ENCODE assay signal across 8 mouse cellular contexts in the genomic region with DNA sequence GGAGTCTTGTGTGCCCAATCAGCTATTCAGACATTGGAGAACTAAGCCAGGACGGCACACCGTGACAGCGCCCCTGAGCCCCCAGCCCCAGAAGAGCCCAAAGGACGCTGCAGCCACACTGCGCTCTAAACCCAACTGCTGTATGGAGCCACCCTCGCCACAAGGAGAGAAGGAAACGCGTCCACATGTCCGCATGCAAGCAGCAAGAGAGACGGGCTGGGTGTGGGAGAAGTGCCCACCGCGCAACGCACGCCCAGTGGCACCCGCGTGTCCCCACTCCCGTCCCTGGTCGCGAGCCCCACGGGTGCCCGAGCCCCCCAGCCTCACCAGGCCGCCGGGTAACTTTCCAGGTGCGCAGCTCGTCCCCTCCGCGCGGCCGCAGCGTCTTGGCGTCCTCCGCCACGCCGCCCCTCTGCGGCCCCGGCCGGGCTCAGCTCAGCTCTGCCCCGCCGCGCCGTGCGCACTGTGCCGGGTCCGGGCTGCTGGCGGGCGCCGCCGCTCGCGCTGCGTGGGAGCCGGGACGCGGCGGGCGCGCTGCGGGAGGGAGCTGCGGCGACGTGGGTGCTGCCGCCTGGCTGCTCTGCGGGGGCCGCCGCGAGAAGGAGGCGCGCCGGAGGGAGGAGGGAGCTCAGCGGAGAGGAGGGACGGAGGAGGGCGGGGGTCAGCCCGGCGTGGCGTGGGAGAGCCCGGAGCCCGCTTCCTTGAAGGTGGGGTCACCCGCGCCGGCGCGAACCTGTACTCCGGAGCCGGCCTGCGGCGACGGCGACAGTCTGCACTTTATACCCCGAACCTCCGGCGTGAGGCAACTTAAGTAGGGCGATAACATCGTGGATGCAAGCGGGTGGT. TPM values are rescaled to one million over a fixed set of nuclear protein-coding genes. Genes with fewer than 3 reads are reported as not detected.
DNase-seq lines count a peak whose midpoint lies in the region; ATAC-seq and TF ChIP-seq lines count a peak whose summit lies in the region.

Gene Prkg2 (minus strand): TSS at position 756 of the 846 bp plus-strand sequence.

- no peaks in the 10 kb centered on the region for H3K9me3 ChIP-seq in embryonic facial prominence, embryonic 12.5 days
- no peaks in the 10 kb centered on the region for H3K9me3 ChIP-seq in midbrain, embryonic 10.5 days (replicated peaks)
- no peaks in the 10 kb centered on the region for H3K9me3 ChIP-seq in stomach, embryonic 16.5 days (replicated peaks; ENCODE audit: control insufficient read depth, low read length)

- peak within 1 kb of the TSS; percentile 66 for H3K9ac ChIP-seq in embryonic facial prominence, embryonic 12.5 days
- H3K9ac ChIP-seq in stomach, embryonic 16.5 days (ENCODE audit: low read length), result peak within 1 kb of the TSS; percentile 76

- peak within 1 kb of the TSS; percentile 63 for H3K4me3 ChIP-seq in lung, adult 2 months (replicated peaks; ENCODE audit: extremely low read depth, low read depth, low read length)
- peak within 1 kb of the TSS; percentile 64 for H3K4me3 ChIP-seq in embryonic facial prominence, embryonic 12.5 days
- peak within 1 kb of the TSS; percentile 78 for H3K4me3 ChIP-seq in midbrain, embryonic 10.5 days
- peak within 1 kb of the TSS; percentile 63 for H3K4me3 ChIP-seq in stomach, embryonic 16.5 days (replicated peaks; ENCODE audit: low read length)

- 2% methylated on average over 94 of the region's 94 CpGs for WGBS in lung, adult 2 months
- WGBS in embryonic facial prominence, embryonic 12.5 days, result under 1% methylated on average over 77 of the region's 94 CpGs
- under 1% methylated on average over 90 of the region's 94 CpGs for WGBS in midbrain, embryonic 10.5 days
- under 1% methylated on average over 91 of the region's 94 CpGs for WGBS in stomach, embryonic 16.5 days

- no peak for DNase-seq in lung, adult 2 months
- no peak for DNase-seq in lung, postnatal 25 days (ENCODE audit: low spot score)
- peak; percentile 6 to 8 for DNase-seq in heart, postnatal 36 days
- peak; percentile 34 to 36 for DNase-seq in left cerebral cortex, adult 8-10 months (ENCODE audit: low spot score in 2 of 2)
- DNase-seq in midbrain, embryonic 10.5 days (ENCODE audit: low spot score), result peak; percentile 55
- no peak for DNase-seq in cerebellum, adult 11 months

- TF ChIP-seq POLR2A in lung, adult 2 months (IDR thresholded peaks at IDR 0.05; ENCODE audit: borderline replicate concordance, extremely low read depth, low read depth, low read length), result no peak

- peaks cover 24% of the 10 kb centered on the region for H3K27me3 ChIP-seq in embryonic facial prominence, embryonic 12.5 days
- peaks cover 62% of the 10 kb centered on the region for H3K27me3 ChIP-seq in midbrain, embryonic 10.5 days (ENCODE audit: low read depth, poor library complexity, severe bottlenecking)
- H3K27me3 ChIP-seq in stomach, embryonic 16.5 days (ENCODE audit: control insufficient read depth, insufficient read depth, low read length), result peaks cover 17% of the 10 kb centered on the region

- intact Hi-C loops in heart, postnatal 36 days (cut with DNase I), result loop anchor here (5.0 kb wide), 1 partner anchor 120 kb away; no protein-coding TSS in a partner anchor

- H3K4me2 ChIP-seq in embryonic facial prominence, embryonic 12.5 days (replicated peaks), result peak within 1 kb of the TSS; percentile 94
- peak within 1 kb of the TSS; percentile 96 for H3K4me2 ChIP-seq in stomach, embryonic 16.5 days (ENCODE audit: low read depth, low read length)

- no peaks in the 10 kb centered on the region for H3K36me3 ChIP-seq in embryonic facial prominence, embryonic 12.5 days
- H3K36me3 ChIP-seq in midbrain, embryonic 10.5 days, result no peaks in the 10 kb centered on the region
- no peaks in the 10 kb centered on the region for H3K36me3 ChIP-seq in stomach, embryonic 16.5 days (ENCODE audit: control insufficient read depth, insufficient read depth, low read length)

- H3K4me1 ChIP-seq in lung, adult 2 months (ENCODE audit: control insufficient read depth, insufficient read depth, low read length), result no peaks in the 10 kb centered on the region
- peaks cover 9% of the 10 kb centered on the region for H3K4me1 ChIP-seq in embryonic facial prominence, embryonic 12.5 days
- peaks cover 25% of the 10 kb centered on the region for H3K4me1 ChIP-seq in midbrain, embryonic 10.5 days
- H3K4me1 ChIP-seq in stomach, embryonic 16.5 days (ENCODE audit: control insufficient read depth, insufficient read depth, low read length), result 0 out of 2 replicates have a peak, but pooled peaks cover 5% of the 10 kb centered on the region

- ATAC-seq in embryonic facial prominence, embryonic 12.5 days (ENCODE audit: insufficient number of reproducible peaks, insufficient read depth, low FRiP score, low TSS enrichment), result peak; percentile 72; the same call in 1 of the 2 replicates
- peak; percentile 55 for ATAC-seq in stomach, embryonic 16.5 days (ENCODE audit: insufficient read depth, low FRiP score)

- H3K27ac ChIP-seq in embryonic facial prominence, embryonic 12.5 days, result peak within 1 kb of the TSS; percentile 52
- H3K27ac ChIP-seq in midbrain, embryonic 10.5 days (replicated peaks), result peak within 1 kb of the TSS; percentile 81
- no peak within 1 kb of the TSS for H3K27ac ChIP-seq in stomach, embryonic 16.5 days (ENCODE audit: low read length)

- TF ChIP-seq CTCF in lung, adult 2 months (IDR thresholded peaks at IDR 0.05; ENCODE audit: insufficient read depth, low read length), result no peak

RNA-seq across cellular contexts. Expression of gene Prkg2, which starts in this region (rescaled TPM):
- 3.5 and 5.5 TPM in 2 replicates for polyA plus RNA-seq in lung, adult 2 months (2012; rRNA removed)
- polyA plus RNA-seq in embryonic facial prominence, embryonic 12.5 days (2016; fragmentation: Nextera tagmentation; extraction: Ambion mirVana), result 4.6 and 5.9 TPM in 2 replicates
- under 1 TPM; 0.22 to 0.27 TPM for total RNA-seq in heart, postnatal 36 days (2021)
- total RNA-seq in left cerebral cortex, adult 8-10 months (2022), result 10 to 100 TPM in 1 of 4 experiments, 1 to 10 TPM in 3; 9.2 to 11.0 (median 9.5) TPM
- 0.90 and 1.6 TPM in 2 replicates for polyA plus RNA-seq in midbrain, embryonic 10.5 days (2016; fragmentation: Nextera tagmentation; extraction: Ambion mirVana)
- 3.5 and 4.7 TPM in 2 replicates for polyA plus RNA-seq in stomach, embryonic 16.5 days (2015; fragmentation: Nextera tagmentation; extraction: Ambion mirVana)

Comparison
In these comparisons a context has a peak if more than half of its experiments do, and no peak if none do; other contexts are left out.
1. RNA of gene Prkg2 (total RNA-seq): 9.2 to 11.0 TPM in left cerebral cortex, adult 8-10 months; 0.22 to 0.27 TPM in heart, postnatal 36 days; every median in the first group is over 4 times any median in the second.
2. Peak in DNase-seq in heart, postnatal 36 days; RNA of the gene not detected or under 1 TPM.
3. DNase-seq: peak in left cerebral cortex, adult 8-10 months (2 of 2) and midbrain, embryonic 10.5 days (single experiment); none in lung, adult 2 months (single experiment), lung, postnatal 25 days (single experiment) and cerebellum, adult 11 months (single experiment).
4. Peak in every context shown above with its lines, with median percentiles within 50 percentile points of each other: H3K4me3 ChIP-seq.